Mouse (Mus musculus) heart, embryonic 14.5 days (tissue): Measurements from ENCODE around the gene Myadml2. TPM values are rescaled to one million over a fixed set of nuclear protein-coding genes. Genes with fewer than 3 reads are reported as not detected.

Source experiments
- ATAC-seq: fragments of 200-750 bp; cut with Nextera tagmentation; 2 replicates; pipeline ENCODE4 v1.8.0; 2017; ENCODE audit warnings: low read depth, moderate TSS enrichment; ENCODE audit not compliant: insufficient number of reproducible peaks, insufficient read depth, low FRiP score
- H3K27ac ChIP-seq, 2 experiments: fragments of 200-500 bp in 1 of 2; fragments of 300-500 bp in 1 of 2; sonication (generic) in 1 of 2; replicated peaks in 1 of 2; 2 replicates each; pipeline ENCODE4 v1.5.1; 2012 to 2014; ENCODE audit warnings: low read depth in 2 of 2, low read length in 2 of 2, control low read depth in 1 of 2, mild to moderate bottlenecking in 1 of 2, mixed read lengths in 1 of 2; ENCODE audit not compliant: control insufficient read depth in 1 of 2, insufficient read depth in 1 of 2
- H3K27me3 ChIP-seq: fragments of 300-500 bp; sonication (generic); 2 replicates; pipeline ENCODE4 v1.6.1; 2014; ENCODE audit warnings: mild to moderate bottlenecking, low read length, control low read depth; ENCODE audit not compliant: control insufficient read depth, insufficient read depth
- H3K36me3 ChIP-seq: fragments of 300-500 bp; sonication (generic); 2 replicates; pipeline ENCODE4 v1.6.1; 2014; ENCODE audit warnings: mild to moderate bottlenecking, control low read depth, low read length, mixed read lengths; ENCODE audit not compliant: control insufficient read depth, insufficient read depth
- H3K4me1 ChIP-seq, 2 experiments: fragments of 200-500 bp in 1 of 2; fragments of 300-500 bp in 1 of 2; sonication (generic) in 1 of 2; 2 replicates each; pipeline ENCODE4 v1.6.1; 2012 to 2014; ENCODE audit warnings: low read length in 2 of 2, control low read depth in 1 of 2, mixed read lengths in 1 of 2; ENCODE audit not compliant: control insufficient read depth in 2 of 2, insufficient read depth in 2 of 2
- H3K4me2 ChIP-seq: fragments of 300-500 bp; sonication (generic); 2 replicates; pipeline ENCODE4 v1.6.1; 2014; ENCODE audit warnings: mild to moderate bottlenecking, low read length
- H3K4me3 ChIP-seq, 2 experiments: fragments of 200-500 bp in 1 of 2; fragments of 300-500 bp in 1 of 2; sonication (generic) in 1 of 2; 2 replicates each; pipeline ENCODE4 v1.5.1; 2012 to 2014; ENCODE audit warnings: low read length in 2 of 2, mild to moderate bottlenecking in 2 of 2, control low read depth in 1 of 2, low read depth in 1 of 2, moderate library complexity in 1 of 2; ENCODE audit not compliant: control insufficient read depth in 1 of 2, insufficient read depth in 1 of 2
- H3K9ac ChIP-seq: fragments of 300-500 bp; sonication (generic); 2 replicates; pipeline ENCODE4 v1.6.1; 2014; ENCODE audit warnings: mild to moderate bottlenecking, low read length
- H3K9me3 ChIP-seq: fragments of 300-500 bp; sonication (generic); 2 replicates; pipeline ENCODE4 v1.6.1; 2016; ENCODE audit warnings: low read length, control low read depth; ENCODE audit not compliant: control insufficient read depth
- WGBS: fragments of 180-500 bp; shearing (Covaris S2); extraction: QIAGEN DNeasy Blood & Tissue Kit; methylation state at CpG from one replicate; pipeline ENCODE4 v1.1.7; 2014; 5-methylcytosine and 5-hydroxymethylcytosine counted together
- polyA plus RNA-seq: library from polyadenylated mRNA; unstranded; fragments of >200 nt; fragmentation: Nextera tagmentation; extraction: Ambion mirVana; gene quantifications from 2 replicates; pipeline ENCODE4 v1.2.1, GENCODE M21; 2014

Myadml2 gene
- polyA plus RNA-seq, 1 experiment from 2014 or later: 19.5 TPM

- H3K27me3 ChIP-seq: no peaks in the 10 kb centered on the region
- whole genome bisulfite sequencing: 89% methylated on average over 6 of the region's 6 CpGs
- H3K4me1 ChIP-seq: peaks cover 8 to 15% of the 10 kb centered on the region in 2 experiments; a peak in 3 of 4 replicates
- H3K4me3 ChIP-seq: no peak overlapping the region
- H3K4me2 ChIP-seq: no peak overlapping the region
- H3K27ac ChIP-seq: no peak overlapping the region
- ATAC-seq: no peak
- peaks cover 61% of the 10 kb centered on the region for H3K36me3 ChIP-seq
- no peaks in the 10 kb centered on the region for H3K9me3 ChIP-seq
- H3K9ac ChIP-seq: no peak overlapping the region
These were observed 25.2 kb downstream of the Myadml2 start for GRCm38 (mm10) chr11:120622805-120623204.

GRCm38 (mm10) chr11:120620195-120620594 lies 27.8 kb downstream of the Myadml2 start:
- 93% methylated on average over 14 of the region's 14 CpGs for WGBS
- Histone ChIP-seq H3K36me3 (peaks cover 51% of the 10 kb centered on the region), H3K4me1 (peaks cover 10 to 17% of the 10 kb centered on the region in 2 experiments), H3K4me2 (no peak overlapping the region), H3K9me3 (no peaks in the 10 kb centered on the region), H3K4me3 (no peak overlapping the region), H3K27me3 (no peaks in the 10 kb centered on the region), H3K27ac (no peak overlapping the region), H3K9ac (no peak overlapping the region)
- ATAC-seq: no peak

- no peak overlapping the region for H3K9ac ChIP-seq
- H3K27ac ChIP-seq: no peak overlapping the region
- peaks cover 8 to 11% of the 10 kb centered on the region in 2 experiments for H3K4me1 ChIP-seq
- no peak overlapping the region for H3K4me2 ChIP-seq
- no peak for ATAC-seq
- H3K36me3 ChIP-seq: peaks cover 61% of the 10 kb centered on the region
- 93% methylated on average over 25 of the region's 25 CpGs for WGBS
- no peaks in the 10 kb centered on the region for H3K27me3 ChIP-seq
- no peaks in the 10 kb centered on the region for H3K9me3 ChIP-seq
- no peak overlapping the region for H3K4me3 ChIP-seq
These were observed 29.1 kb downstream of the Myadml2 start for GRCm38 (mm10) chr11:120618619-120619535.

GRCm38 (mm10) chr11:120617519-120618112 lies 30.3 kb downstream of the Myadml2 start, which contains the start of gene Pcyt2:
Pcyt2 (minus strand) TSS chr11:120617936.
- Histone ChIP-seq H3K27ac (peak within 1 kb of the TSS; percentile 25 to 70; a peak in 1 of 4 replicates), H3K9me3 (no peaks in the 10 kb centered on the region), H3K4me2 (peak within 1 kb of the TSS; percentile 89), H3K36me3 (peaks cover 66% of the 10 kb centered on the region), H3K4me3 (peak within 1 kb of the TSS; percentile 73 to 76), H3K27me3 (no peaks in the 10 kb centered on the region), H3K4me1 (peaks cover 8 to 9% of the 10 kb centered on the region in 2 experiments), H3K9ac (peak within 1 kb of the TSS; percentile 87)
- WGBS: 1% methylated on average over 56 of the region's 56 CpGs
- peak; percentile 90 for ATAC-seq

- WGBS: 32% methylated on average over 4 of the region's 4 CpGs
- Histone ChIP-seq H3K27me3 (no peaks in the 10 kb centered on the region), H3K27ac (peak overlapping the region in 1 of 2 experiments; percentile 70; a peak in 1 of 4 replicates)
These were observed 31.2 kb downstream of the Myadml2 start for GRCm38 (mm10) chr11:120616617-120617294.

GRCm38 (mm10) chr11:120615606-120616203 lies 32.3 kb downstream of the Myadml2 start:
- H3K36me3 ChIP-seq: peaks cover 68% of the 10 kb centered on the region

More at GRCm38 (mm10) chr11:120616617-120617294, 31.2 kb downstream of the Myadml2 start:
- peaks cover 8 to 9% of the 10 kb centered on the region in 2 experiments for H3K4me1 ChIP-seq
- peak overlapping the region; percentile 89 for H3K4me2 ChIP-seq
- H3K9me3 ChIP-seq: no peaks in the 10 kb centered on the region
- H3K36me3 ChIP-seq: peaks cover 66% of the 10 kb centered on the region
- no peak for ATAC-seq
- H3K4me3 ChIP-seq: peak overlapping the region; percentile 73 to 76
- peak overlapping the region; percentile 87 for H3K9ac ChIP-seq

GRCm38 (mm10) chr11:120615167-120615566 lies 32.8 kb downstream of the Myadml2 start:
- H3K27ac ChIP-seq: no peak overlapping the region
- H3K27me3 ChIP-seq: no peaks in the 10 kb centered on the region
- H3K9me3 ChIP-seq: no peaks in the 10 kb centered on the region
- peaks cover 8 to 9% of the 10 kb centered on the region in 2 experiments for H3K4me1 ChIP-seq
- 91% methylated on average over 6 of the region's 6 CpGs for WGBS
- no peak overlapping the region for H3K4me3 ChIP-seq
- H3K9ac ChIP-seq: no peak overlapping the region
- no peak for ATAC-seq
- peaks cover 67% of the 10 kb centered on the region for H3K36me3 ChIP-seq
- no peak overlapping the region for H3K4me2 ChIP-seq

More at GRCm38 (mm10) chr11:120615606-120616203, 32.3 kb downstream of the Myadml2 start:
- Histone ChIP-seq H3K4me2 (no peak overlapping the region), H3K9ac (no peak overlapping the region), H3K4me3 (no peak overlapping the region), H3K27ac (no peak overlapping the region), H3K9me3 (no peaks in the 10 kb centered on the region), H3K4me1 (peaks cover 8 to 9% of the 10 kb centered on the region in 2 experiments), H3K27me3 (no peaks in the 10 kb centered on the region)
- no peak for ATAC-seq
- 89% methylated on average over 11 of the region's 11 CpGs for WGBS
